8 mouse cellular contexts compared by ENCODE assay signal in the genomic region with DNA sequence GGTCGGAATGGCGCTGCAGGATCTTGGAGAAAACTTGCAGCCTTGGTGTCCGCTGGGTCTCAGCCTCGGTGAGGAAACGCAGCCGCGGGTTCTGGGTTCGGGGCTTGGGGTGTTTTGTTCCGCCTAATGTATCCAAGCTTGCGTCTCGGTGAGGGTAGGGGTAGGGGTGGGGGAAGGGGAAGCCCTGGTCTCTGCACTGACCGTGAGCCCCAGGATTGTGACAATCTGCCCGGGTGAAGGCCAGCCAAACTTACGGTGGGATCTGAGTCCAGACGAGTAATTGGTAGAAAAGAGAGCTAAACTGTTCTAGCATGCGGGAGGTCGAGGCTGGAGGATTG. TPM values are rescaled to one million over a fixed set of nuclear protein-coding genes. Genes with fewer than 3 reads are reported as not detected.
DNase-seq lines count a peak whose midpoint lies in the region; ATAC-seq and TF ChIP-seq lines count a peak whose summit lies in the region.

No protein-coding gene starts in this region.

- peak overlapping the region; percentile 94 for H3K9ac ChIP-seq in liver, embryonic 12.5 days

- no peaks in the 10 kb centered on the region for H3K36me3 ChIP-seq in testis, adult 2 months (ENCODE audit: control insufficient read depth, insufficient read depth, low read length)
- peaks cover 22% of the 10 kb centered on the region for H3K36me3 ChIP-seq in liver, embryonic 12.5 days

- TF ChIP-seq POLR2A in testis, adult 2 months (IDR thresholded peaks at IDR 0.05; ENCODE audit: control insufficient read depth, low read depth, low read length) = no peak

- H3K4me3 ChIP-seq in gastrocnemius, adult 2 months = peak overlapping the region; percentile 100
- H3K4me3 ChIP-seq in testis, adult 2 months (ENCODE audit: control insufficient read depth, low read depth, low read length) = peak overlapping the region; percentile 91
- H3K4me3 ChIP-seq in liver, embryonic 12.5 days = peak overlapping the region; percentile 98

- DNase-seq in gastrocnemius, adult 2 months = no peak
- DNase-seq in gastrocnemius, adult 8-10 months (ENCODE audit: low spot score in 2 of 2) = no peak
- no peak for DNase-seq in testis, postnatal 10 days (ENCODE audit: low spot score)
- no peak for DNase-seq in adrenal gland, adult 2 months
- DNase-seq in left cerebral cortex, adult 8-10 months (ENCODE audit: low spot score in 2 of 2) = no peak
- DNase-seq in left cerebral cortex, adult 18-20 months (ENCODE audit: low spot score in 2 of 2) = no peak

- no peak for TF ChIP-seq CTCF in gastrocnemius, adult 2 months (IDR thresholded peaks at IDR 0.05)
- TF ChIP-seq CTCF in testis, adult 2 months (IDR thresholded peaks at IDR 0.05; ENCODE audit: control insufficient read depth, insufficient read depth, insufficient replicate concordance, low read depth, low read length) = no peak

- intact Hi-C loops in gastrocnemius, adult 2 months (cut with DNase I) = loop anchor here (1.0 kb wide), 1 partner anchor 31 kb away; a partner anchor contains a TSS

- WGBS in liver, embryonic 12.5 days (ENCODE audit: insufficient replicate concordance) = 1% methylated on average over 17 of the region's 17 CpGs

- peak overlapping the region; percentile 96 for H3K4me2 ChIP-seq in liver, embryonic 12.5 days

- H3K27ac ChIP-seq in gastrocnemius, adult 2 months = peak overlapping the region; percentile 99
- 0 out of 2 replicates have a peak overlapping the region, but pooled peaks have one; percentile 5 for H3K27ac ChIP-seq in testis, adult 2 months (ENCODE audit: control insufficient read depth, insufficient read depth, low read depth, low read length)
- H3K27ac ChIP-seq in liver, embryonic 12.5 days = peak overlapping the region; percentile 71

- peak; percentile 48 for ATAC-seq in liver, embryonic 12.5 days

- H3K27me3 ChIP-seq in testis, adult 2 months (ENCODE audit: control insufficient read depth, insufficient read depth, low read length) = no peaks in the 10 kb centered on the region
- no peaks in the 10 kb centered on the region for H3K27me3 ChIP-seq in liver, embryonic 12.5 days (replicated peaks)

- peaks cover 7% of the 10 kb centered on the region for H3K4me1 ChIP-seq in testis, adult 2 months (ENCODE audit: control insufficient read depth, insufficient read depth, low read length)
- H3K4me1 ChIP-seq in liver, embryonic 12.5 days = peaks cover 53% of the 10 kb centered on the region

- H3K9me3 ChIP-seq in liver, embryonic 12.5 days (replicated peaks) = no peaks in the 10 kb centered on the region

RNA-seq across cellular contexts. Expression of a gene that starts 0.8 kb away (rescaled TPM):
- total RNA-seq in gastrocnemius, adult 2 months (2021) = 1 to 10 TPM; 6.2 to 7.3 TPM
- total RNA-seq in gastrocnemius, adult 8-10 months (2022) = 1 to 10 TPM; 4.7 to 5.7 (median 5.0) TPM
- polyA plus RNA-seq in testis, adult 2 months (2012; rRNA removed) = 15.3 and 16.4 TPM in 2 replicates
- polyA plus RNA-seq in liver, embryonic 12.5 days (2016; fragmentation: Nextera tagmentation; extraction: Ambion mirVana) = 42.9 and 43.2 TPM in 2 replicates
- 10 to 100 TPM; 10.9 to 12.2 TPM for total RNA-seq in adrenal gland, adult 2 months (2021)
- 12.1 and 13.5 TPM in 2 replicates for polyA plus RNA-seq in adrenal gland, adult 2 months (2012; rRNA removed)
- total RNA-seq in left cerebral cortex, adult 8-10 months (2022) = 10 to 100 TPM; 19.1 to 21.7 (median 19.4) TPM
- 10 to 100 TPM; 17.4 to 18.3 TPM for total RNA-seq in left cerebral cortex, adult 18-20 months (2021)

RNA-seq across cellular contexts. Expression of a gene that starts 0.9 kb away (rescaled TPM):
- 10 to 100 TPM; 26.2 to 26.9 TPM for total RNA-seq in gastrocnemius, adult 2 months (2021)
- 10 to 100 TPM; 26.2 to 27.3 (median 26.8) TPM for total RNA-seq in gastrocnemius, adult 8-10 months (2022)
- 6.4 TPM in 2 replicates for polyA plus RNA-seq in testis, adult 2 months (2012; rRNA removed)
- 18.9 and 19.0 TPM in 2 replicates for polyA plus RNA-seq in liver, embryonic 12.5 days (2016; fragmentation: Nextera tagmentation; extraction: Ambion mirVana)
- total RNA-seq in adrenal gland, adult 2 months (2021) = 10 to 100 TPM; 34.4 to 38.0 TPM
- 46.6 and 51.2 TPM in 2 replicates for polyA plus RNA-seq in adrenal gland, adult 2 months (2012; rRNA removed)
- 100 to 1,000 TPM in 2 of 4 experiments, 10 to 100 TPM in 2; 91.6 to 107 (median 97.7) TPM for total RNA-seq in left cerebral cortex, adult 8-10 months (2022)
- total RNA-seq in left cerebral cortex, adult 18-20 months (2021) = 100 to 1,000 TPM in 1 of 2 experiments, 10 to 100 TPM in 1; 95.3 to 103 TPM

RNA-seq across cellular contexts. Expression of a gene that starts 31.2 kb away (rescaled TPM):
- 10 to 100 TPM; 18.7 to 24.8 TPM for total RNA-seq in gastrocnemius, adult 2 months (2021)
- total RNA-seq in gastrocnemius, adult 8-10 months (2022) = 10 to 100 TPM; 21.8 to 25.8 (median 23.2) TPM
- 24.6 and 25.9 TPM in 2 replicates for polyA plus RNA-seq in testis, adult 2 months (2012; rRNA removed)
- polyA plus RNA-seq in liver, embryonic 12.5 days (2016; fragmentation: Nextera tagmentation; extraction: Ambion mirVana) = 75.4 and 83.0 TPM in 2 replicates
- total RNA-seq in adrenal gland, adult 2 months (2021) = 10 to 100 TPM; 40.0 to 44.9 TPM
- 2.6 and 3.0 TPM in 2 replicates for polyA plus RNA-seq in adrenal gland, adult 2 months (2012; rRNA removed)
- 10 to 100 TPM; 63.5 to 66.8 (median 64.3) TPM for total RNA-seq in left cerebral cortex, adult 8-10 months (2022)
- total RNA-seq in left cerebral cortex, adult 18-20 months (2021) = 10 to 100 TPM; 63.7 to 64.9 TPM

RNA-seq across cellular contexts. Expression of a gene that starts 31.4 kb away (rescaled TPM):
- total RNA-seq in gastrocnemius, adult 2 months (2021) = 10 to 100 TPM; 31.7 to 37.1 TPM
- total RNA-seq in gastrocnemius, adult 8-10 months (2022) = 10 to 100 TPM; 34.8 to 39.7 (median 36.8) TPM
- 12.5 and 14.1 TPM in 2 replicates for polyA plus RNA-seq in testis, adult 2 months (2012; rRNA removed)
- 14.2 and 14.4 TPM in 2 replicates for polyA plus RNA-seq in liver, embryonic 12.5 days (2016; fragmentation: Nextera tagmentation; extraction: Ambion mirVana)
- total RNA-seq in adrenal gland, adult 2 months (2021) = 10 to 100 TPM; 54.2 to 69.9 TPM
- 13.3 and 15.9 TPM in 2 replicates for polyA plus RNA-seq in adrenal gland, adult 2 months (2012; rRNA removed)
- total RNA-seq in left cerebral cortex, adult 8-10 months (2022) = 10 to 100 TPM; 27.7 to 39.5 (median 38.0) TPM
- 10 to 100 TPM; 28.5 to 32.4 TPM for total RNA-seq in left cerebral cortex, adult 18-20 months (2021)

Comparison
In these comparisons a context has a peak if more than half of its experiments do, and no peak if none do; other contexts are left out.
1. H3K27ac ChIP-seq: peak in every context shown above with its lines; median percentile 99 in gastrocnemius, adult 2 months; 71 in liver, embryonic 12.5 days; 5 in testis, adult 2 months.